Mouse (Mus musculus) testis, adult 2 months (tissue): ENCODE measurements around the gene Nphp1. TPM values are rescaled to one million over a fixed set of nuclear protein-coding genes. Genes with fewer than 3 reads are reported as not detected.

Experiments
- H3K27ac ChIP-seq: fragments of 200-500 bp; 2 replicates; pipeline ENCODE4 v1.5.1; 2012; ENCODE audit warnings: low read depth, low read length; ENCODE audit not compliant: control insufficient read depth, insufficient read depth
- H3K27me3 ChIP-seq: fragments of 200-500 bp; 2 replicates; pipeline ENCODE4 v1.6.1; 2012; ENCODE audit warnings: mild to moderate bottlenecking, low read length, moderate library complexity; ENCODE audit not compliant: control insufficient read depth, insufficient read depth
- H3K36me3 ChIP-seq: fragments of 200-500 bp; 2 replicates; pipeline ENCODE4 v1.6.1; 2012; ENCODE audit warnings: mild to moderate bottlenecking, low read length; ENCODE audit not compliant: control insufficient read depth, insufficient read depth
- H3K4me1 ChIP-seq: fragments of 200-500 bp; 2 replicates; pipeline ENCODE4 v1.6.1; 2012; ENCODE audit warnings: low read length; ENCODE audit not compliant: control insufficient read depth, insufficient read depth
- H3K4me3 ChIP-seq: fragments of 200-500 bp; 2 replicates; pipeline ENCODE4 v1.5.1; 2012; ENCODE audit warnings: low read depth, mild to moderate bottlenecking, low read length, moderate library complexity, mixed read lengths; ENCODE audit not compliant: control insufficient read depth
- CTCF ChIP-seq: fragments of 200-500 bp; IDR thresholded peaks from 2 replicates; pipeline ENCODE4 v1.5.1; 2012; ENCODE audit warnings: low read depth, mild to moderate bottlenecking, inconsistent platforms, low read length, moderate library complexity; ENCODE audit not compliant: control insufficient read depth, insufficient read depth, insufficient replicate concordance
- POLR2A ChIP-seq: fragments of 200-500 bp; IDR thresholded peaks from 2 replicates; pipeline ENCODE4 v1.6.1; 2012; ENCODE audit warnings: low read depth, mild to moderate bottlenecking, inconsistent platforms, low read length, moderate library complexity; ENCODE audit not compliant: control insufficient read depth
- polyA plus RNA-seq: library from polyadenylated mRNA; depleted of rRNA; stranded (reverse); fragments of >200 nt; gene quantifications from 2 replicates; pipeline ENCODE4 v1.2.3, GENCODE M21; 2012

Gene Nphp1
- polyA plus RNA-seq, 1 experiment, result 575 TPM

GRCm38 (mm10) chr2:127729671-127730070 is 59.0 kb downstream of the Nphp1 start, which contains the start of gene Mall:
TSS of gene Mall (minus strand) at chr2:127729932.
- no peak for TF ChIP-seq POLR2A
- TF ChIP-seq CTCF, result no peak
- Histone ChIP-seq H3K27me3 (no peaks in the 10 kb centered on the region), H3K36me3 (no peaks in the 10 kb centered on the region), H3K27ac (no peak within 1 kb of the TSS), H3K4me1 (peaks cover 24% of the 10 kb centered on the region), H3K4me3 (peak within 1 kb of the TSS; percentile 67)

GRCm38 (mm10) chr2:127728661-127729450 is 59.8 kb downstream of the Nphp1 start:
- no peak for TF ChIP-seq POLR2A
- no peak for TF ChIP-seq CTCF
- no peak overlapping the region for H3K4me3 ChIP-seq
- H3K27ac ChIP-seq, result no peak overlapping the region

GRCm38 (mm10) chr2:127728146-127728545 is 60.6 kb downstream of the Nphp1 start:
- Histone ChIP-seq H3K4me1 (peaks cover 24% of the 10 kb centered on the region), H3K27me3 (no peaks in the 10 kb centered on the region), H3K36me3 (no peaks in the 10 kb centered on the region), H3K4me3 (no peak overlapping the region), H3K27ac (no peak overlapping the region)
- TF ChIP-seq CTCF, result no peak
- TF ChIP-seq POLR2A, result no peak

More at GRCm38 (mm10) chr2:127728661-127729450, 59.8 kb downstream of the Nphp1 start:
- Histone ChIP-seq H3K27me3 (no peaks in the 10 kb centered on the region), H3K4me1 (peaks cover 24% of the 10 kb centered on the region), H3K36me3 (no peaks in the 10 kb centered on the region)

- H3K36me3 ChIP-seq, result no peaks in the 10 kb centered on the region
- H3K4me1 ChIP-seq, result no peaks in the 10 kb centered on the region
- H3K27me3 ChIP-seq, result no peaks in the 10 kb centered on the region
- H3K27ac ChIP-seq, result no peak overlapping the region
- TF ChIP-seq POLR2A, result no peak
- TF ChIP-seq CTCF, result no peak
- no peak overlapping the region for H3K4me3 ChIP-seq
Measured at GRCm38 (mm10) chr2:127723193-127723592, 65.5 kb downstream of the Nphp1 start.

- Histone ChIP-seq H3K4me1 (no peaks in the 10 kb centered on the region), H3K36me3 (no peaks in the 10 kb centered on the region), H3K4me3 (no peak overlapping the region), H3K27me3 (no peaks in the 10 kb centered on the region), H3K27ac (no peak overlapping the region)
- TF ChIP-seq POLR2A (no peak), CTCF (no peak)
Measured at GRCm38 (mm10) chr2:127722176-127722892, 66.4 kb downstream of the Nphp1 start.

- Histone ChIP-seq H3K36me3 (no peaks in the 10 kb centered on the region), H3K4me1 (no peaks in the 10 kb centered on the region), H3K27ac (no peak overlapping the region), H3K27me3 (no peaks in the 10 kb centered on the region), H3K4me3 (no peak overlapping the region)
- no peak for TF ChIP-seq POLR2A
- no peak for TF ChIP-seq CTCF
Measured at GRCm38 (mm10) chr2:127718839-127719468, 69.7 kb downstream of the Nphp1 start.

GRCm38 (mm10) chr2:127714726-127715125 is 74.0 kb downstream of the Nphp1 start:
- H3K4me1 ChIP-seq, result no peaks in the 10 kb centered on the region
- H3K27me3 ChIP-seq, result no peaks in the 10 kb centered on the region
- no peak overlapping the region for H3K4me3 ChIP-seq
- TF ChIP-seq POLR2A, result no peak
- TF ChIP-seq CTCF, result no peak
- H3K36me3 ChIP-seq, result no peaks in the 10 kb centered on the region
- no peak overlapping the region for H3K27ac ChIP-seq
